In the genomic region with DNA sequence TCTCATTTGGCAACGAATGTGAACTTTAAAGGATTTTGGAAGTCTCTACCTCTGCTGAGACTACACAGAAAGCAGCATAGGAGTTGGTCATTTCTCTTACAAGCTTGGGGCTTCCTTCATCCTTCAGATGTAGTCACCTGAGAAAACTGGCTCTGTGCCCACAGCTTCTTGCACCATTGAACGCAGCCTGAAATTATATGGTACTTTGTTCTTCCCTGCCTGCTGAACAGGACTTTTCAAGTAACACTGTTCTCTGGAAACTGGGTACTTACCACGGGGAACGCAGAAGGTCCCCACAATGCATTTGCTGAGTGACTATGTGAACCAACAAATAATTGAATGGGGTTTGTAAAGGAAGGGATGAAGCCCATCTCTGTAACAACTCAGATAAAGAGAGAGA, we compare ENCODE assay signal across 8 mouse cellular contexts. TPM values are rescaled to one million over a fixed set of nuclear protein-coding genes. Genes with fewer than 3 reads are reported as not detected.
DNase-seq lines count a peak whose midpoint lies in the region; ATAC-seq and TF ChIP-seq lines count a peak whose summit lies in the region.
"Had no signal": no experiment of that assay in that cellular context is flagged by ENCODE, and none has a peak within 500 bp of the region (broad histone marks: within the 10 kb centered on the region; RNA-seq: fewer than 3 reads in every experiment).

No protein-coding gene starts in this region.

- H3K27ac ChIP-seq in CH12.LX (ENCODE audit: insufficient read depth, low read depth), result no peak overlapping the region
- no peak overlapping the region for H3K27ac ChIP-seq in hindbrain, embryonic 14.5 days
- H3K27ac ChIP-seq in liver, embryonic 14.5 days, result no peak overlapping the region

- TF ChIP-seq POLR2A in CH12.LX (IDR thresholded peaks at IDR 0.05; ENCODE audit: low read depth, low read length), result no peak

- H3K36me3 ChIP-seq in CH12.LX (replicated peaks in 1 of 2; ENCODE audit: control insufficient read depth in 1 of 2, insufficient read depth in 1 of 2, low read length in 1 of 2), result no peaks in the 10 kb centered on the region
- no peaks in the 10 kb centered on the region for H3K36me3 ChIP-seq in hindbrain, embryonic 14.5 days (replicated peaks; ENCODE audit: control insufficient read depth, insufficient read depth)
- H3K36me3 ChIP-seq in liver, embryonic 14.5 days (replicated peaks; ENCODE audit: control insufficient read depth, insufficient read depth, low read depth), result no peaks in the 10 kb centered on the region

- H3K4me2 ChIP-seq in CH12.LX (ENCODE audit: insufficient read depth, low read depth, poor library complexity, severe bottlenecking), result peak overlapping the region; percentile 65
- H3K4me2 ChIP-seq in hindbrain, embryonic 14.5 days (replicated peaks), result peak overlapping the region; percentile 50
- peak overlapping the region; percentile 75 for H3K4me2 ChIP-seq in liver, embryonic 14.5 days (ENCODE audit: low read depth)

- WGBS in hindbrain, embryonic 14.5 days, result 78% methylated on average over 4 of the region's 4 CpGs
- WGBS in liver, embryonic 14.5 days (ENCODE audit: insufficient replicate concordance), result 68% methylated on average over 4 of the region's 4 CpGs

- dilution Hi-C loops in CH12.LX (cut with MboI; ENCODE audit: extremely low pct_ligation_motif_present, extremely low pct_unique_long_range_greater_than_20kb, low sequenced_read_pairs), result no loop called here

- no peak for ATAC-seq in hindbrain, embryonic 14.5 days (ENCODE audit: low FRiP score)
- ATAC-seq in liver, embryonic 14.5 days (ENCODE audit: insufficient read depth), result no peak

- TF ChIP-seq EP300 in CH12.LX (IDR thresholded peaks at IDR 0.05; ENCODE audit: low read length), result no peak
- TF ChIP-seq EP300 in liver, embryonic 14.5 days (IDR thresholded peaks at IDR 0.05; ENCODE audit: low read depth), result no peak

- H3K4me1 ChIP-seq in CH12.LX (ENCODE audit: control insufficient read depth in 1 of 2, insufficient read depth in 2 of 2), result peaks cover 7 to 32% of the 10 kb centered on the region in 2 experiments; a peak in 3 of 4 replicates
- H3K4me1 ChIP-seq in hindbrain, embryonic 14.5 days (replicated peaks; ENCODE audit: control insufficient read depth, insufficient read depth, low read length), result no peaks in the 10 kb centered on the region
- peaks cover 0 to 14% of the 10 kb centered on the region in 2 experiments; a peak in 3 of 4 replicates for H3K4me1 ChIP-seq in liver, embryonic 14.5 days (replicated peaks; ENCODE audit: control insufficient read depth in 2 of 2, insufficient read depth in 2 of 2, low read length in 1 of 2)

- no peaks in the 10 kb centered on the region for H3K27me3 ChIP-seq in CH12.LX (replicated peaks)
- no peaks in the 10 kb centered on the region for H3K27me3 ChIP-seq in hindbrain, embryonic 14.5 days (ENCODE audit: control insufficient read depth, insufficient read depth, low read length)
- no peaks in the 10 kb centered on the region for H3K27me3 ChIP-seq in liver, embryonic 14.5 days (ENCODE audit: control insufficient read depth, insufficient read depth, low read length)

- intact Hi-C loops in left cerebral cortex, postnatal 25 days (cut with DNase I), result loop anchor here (5.0 kb wide), 1 partner anchor 106 kb away; the partner anchor contains the start of genes Nisch and Sema3g

- in situ Hi-C loops in CH12.LX (cut with MboI; ENCODE audit: low pct_ligation_motif_present, low pct_unique_long_range_greater_than_20kb, low sequenced_read_pairs), result no loop called here

- TF ChIP-seq RAD21 in CH12.LX (IDR thresholded peaks at IDR 0.05; ENCODE audit: low read depth, low read length), result no peak

- H3K79me2 ChIP-seq in CH12.LX (replicated peaks; ENCODE audit: control insufficient read depth, extremely low read depth, insufficient read depth, poor library complexity, severe bottlenecking), result no peaks in the 10 kb centered on the region

- H3K9ac ChIP-seq in CH12.LX (ENCODE audit: insufficient read depth, low read depth), result no peak overlapping the region; the same call in 1 of the 2 replicates
- H3K9ac ChIP-seq in hindbrain, embryonic 14.5 days, result peak overlapping the region; percentile 51; the same call in 1 of the 2 replicates
- peak overlapping the region; percentile 41; the same call in 1 of the 2 replicates for H3K9ac ChIP-seq in liver, embryonic 14.5 days (replicated peaks)

- no peak for TF ChIP-seq CTCF in CH12.LX (conservative IDR thresholded peaks at IDR 0.05 in 1 of 2, IDR thresholded peaks at IDR 0.05 in 1 of 2; ENCODE audit: low read depth in 2 of 2, low read length in 2 of 2)
- TF ChIP-seq CTCF in liver, embryonic 14.5 days (IDR thresholded peaks at IDR 0.05; ENCODE audit: low read depth), result no peak

- DNase-seq in 416B (ENCODE audit: low read depth) (peak; percentile 13), CH12.LX (ENCODE audit: extremely low read depth) (no peak)
- DNase-seq in hindbrain, embryonic 14.5 days (ENCODE audit: low spot score), result no peak
- DNase-seq in liver, embryonic 14.5 days (ENCODE audit: low read depth in 3 of 3, low spot score in 3 of 3), result no peak
- no peak for DNase-seq in cerebellum, postnatal 4 days (ENCODE audit: low spot score in 2 of 2)
- DNase-seq in urinary bladder, postnatal 14 days (ENCODE audit: low spot score), result no peak
- DNase-seq in left cerebral cortex, postnatal 25 days (ENCODE audit: low spot score in 2 of 2), result no peak
- DNase-seq: right cerebral cortex, adult 18-20 months had no signal

- no peaks in the 10 kb centered on the region for H3K9me3 ChIP-seq in CH12.LX (replicated peaks; ENCODE audit: low read length)
- H3K9me3 ChIP-seq in hindbrain, embryonic 14.5 days (ENCODE audit: control insufficient read depth, low read length), result no peaks in the 10 kb centered on the region
- H3K9me3 ChIP-seq in liver, embryonic 14.5 days (ENCODE audit: control insufficient read depth, low read length), result no peaks in the 10 kb centered on the region

- peak overlapping the region; percentile 40 to 48 (median 42) for H3K4me3 ChIP-seq in CH12.LX (replicated peaks in 1 of 3; ENCODE audit: low read depth in 2 of 3, low read length in 2 of 3, poor library complexity in 1 of 3)
- H3K4me3 ChIP-seq in hindbrain, embryonic 14.5 days (replicated peaks; ENCODE audit: low read length), result peak overlapping the region; percentile 24; the same call in 1 of the 2 replicates
- peak overlapping the region in 1 of 2 experiments; percentile 40; a peak in 3 of 4 replicates for H3K4me3 ChIP-seq in liver, embryonic 14.5 days (ENCODE audit: insufficient read depth in 1 of 2, low read depth in 2 of 2, low read length in 2 of 2)

TF ChIP-seq in CH12.LX, 34 proteins besides CTCF, POLR2A, EP300 and RAD21:
- no peak for TF ChIP-seq POLR2AphosphoS2 (IDR thresholded peaks at IDR 0.05; ENCODE audit: low read depth, low read length)
- TF ChIP-seq RCOR1 (conservative IDR thresholded peaks at IDR 0.05; ENCODE audit: low read depth, low read length), result no peak
- no peak for TF ChIP-seq ETS1 (conservative IDR thresholded peaks at IDR 0.05; ENCODE audit: low read depth, low read length)
- TF ChIP-seq UBTF (IDR thresholded peaks at IDR 0.05; ENCODE audit: low read depth, low read length), result no peak
- TF ChIP-seq CHD1 (IDR thresholded peaks at IDR 0.05; ENCODE audit: low read depth, low read length), result no peak
- TF ChIP-seq CHD2 (IDR thresholded peaks at IDR 0.05; ENCODE audit: low read length), result no peak
- TF ChIP-seq ELF1 (IDR thresholded peaks at IDR 0.05; ENCODE audit: low read depth, low read length), result no peak
- no peak for TF ChIP-seq KAT2A (IDR thresholded peaks at IDR 0.05; ENCODE audit: insufficient replicate concordance, low read length)
- TF ChIP-seq ZKSCAN1 (IDR thresholded peaks at IDR 0.05; ENCODE audit: borderline replicate concordance, low read depth, low read length), result no peak
- no peak for TF ChIP-seq SMC3 (IDR thresholded peaks at IDR 0.05; ENCODE audit: low read depth, low read length)
- no peak for TF ChIP-seq MXI1 (IDR thresholded peaks at IDR 0.05; ENCODE audit: low read depth, low read length)
- TF ChIP-seq SIN3A (IDR thresholded peaks at IDR 0.05; ENCODE audit: low read length), result no peak
- TF ChIP-seq NELFE (IDR thresholded peaks at IDR 0.05; ENCODE audit: low read depth, low read length), result no peak
- no peak for TF ChIP-seq MAX (IDR thresholded peaks at IDR 0.05; ENCODE audit: low read length)
- TF ChIP-seq TCF12 (IDR thresholded peaks at IDR 0.05; ENCODE audit: low read depth, low read length), result no peak
- TF ChIP-seq GABPA (IDR thresholded peaks at IDR 0.05; ENCODE audit: insufficient replicate concordance, low read depth, low read length), result no peak
- TF ChIP-seq TBP (conservative IDR thresholded peaks at IDR 0.05; ENCODE audit: low read depth, low read length), result no peak
- no peak for TF ChIP-seq HCFC1 (IDR thresholded peaks at IDR 0.05; ENCODE audit: low read depth, low read length)

RNA-seq across cellular contexts. Expression of gene Dnah1, which starts 0.5 kb away (rescaled TPM):
- 0.04 and 0.08 TPM in 2 replicates for total RNA-seq in CH12.LX (2012; rRNA removed)
- total RNA-seq in CH12.LX (2014; rRNA removed), result 0.04 TPM in 2 replicates
- 0.06 and 0.08 TPM in 2 replicates for polyA plus RNA-seq in CH12.LX (2012; ENCODE audit: insufficient read length, low read depth)
- polyA plus RNA-seq in hindbrain, embryonic 14.5 days (2014; fragmentation: Nextera tagmentation; extraction: Ambion mirVana), result 3.6 and 4.3 TPM in 2 replicates
- polyA plus RNA-seq in liver, embryonic 14.5 days (2012; rRNA removed), result 0.11 and 0.13 TPM in 2 replicates
- 0.14 and 0.27 TPM in 2 replicates for polyA plus RNA-seq in liver, embryonic 14.5 days (2014; fragmentation: Nextera tagmentation; extraction: Ambion mirVana)
- 1 to 10 TPM; 4.1 to 4.7 TPM for total RNA-seq in left cerebral cortex, postnatal 25 days (2021)

RNA-seq across cellular contexts. Expression of gene Capn7, which starts 13.2 kb away (rescaled TPM):
- total RNA-seq in CH12.LX (2012; rRNA removed) (27.9 and 31.4 TPM in 2 replicates), CH12.LX (2014; rRNA removed) (45.0 and 53.7 TPM in 2 replicates)
- polyA plus RNA-seq in CH12.LX (2012; ENCODE audit: insufficient read length, low read depth), result 33.3 and 34.8 TPM in 2 replicates
- polyA plus RNA-seq in hindbrain, embryonic 14.5 days (2014; fragmentation: Nextera tagmentation; extraction: Ambion mirVana), result 90.6 and 103 TPM in 2 replicates
- polyA plus RNA-seq in liver, embryonic 14.5 days (2012; rRNA removed), result 10.5 and 13.7 TPM in 2 replicates
- polyA plus RNA-seq in liver, embryonic 14.5 days (2014; fragmentation: Nextera tagmentation; extraction: Ambion mirVana), result 17.7 and 21.8 TPM in 2 replicates
- total RNA-seq in left cerebral cortex, postnatal 25 days (2021), result 10 to 100 TPM; 35.6 to 37.2 TPM
